Mouse (Mus musculus) testis, adult 2 months (tissue): Measurements from ENCODE around the gene Gm20388. TPM values are rescaled to one million over a fixed set of nuclear protein-coding genes. Genes with fewer than 3 reads are reported as not detected.

ENCODE experiments used
- H3K27ac ChIP-seq: fragments of 200-500 bp; 2 replicates; pipeline ENCODE4 v1.5.1; 2012; ENCODE audit warnings: low read depth, low read length; ENCODE audit not compliant: control insufficient read depth, insufficient read depth
- H3K27me3 ChIP-seq: fragments of 200-500 bp; 2 replicates; pipeline ENCODE4 v1.6.1; 2012; ENCODE audit warnings: mild to moderate bottlenecking, low read length, moderate library complexity; ENCODE audit not compliant: control insufficient read depth, insufficient read depth
- H3K36me3 ChIP-seq: fragments of 200-500 bp; 2 replicates; pipeline ENCODE4 v1.6.1; 2012; ENCODE audit warnings: mild to moderate bottlenecking, low read length; ENCODE audit not compliant: control insufficient read depth, insufficient read depth
- H3K4me1 ChIP-seq: fragments of 200-500 bp; 2 replicates; pipeline ENCODE4 v1.6.1; 2012; ENCODE audit warnings: low read length; ENCODE audit not compliant: control insufficient read depth, insufficient read depth
- H3K4me3 ChIP-seq: fragments of 200-500 bp; 2 replicates; pipeline ENCODE4 v1.5.1; 2012; ENCODE audit warnings: low read depth, mild to moderate bottlenecking, low read length, moderate library complexity, mixed read lengths; ENCODE audit not compliant: control insufficient read depth
- CTCF ChIP-seq: fragments of 200-500 bp; IDR thresholded peaks from 2 replicates; pipeline ENCODE4 v1.5.1; 2012; ENCODE audit warnings: low read depth, mild to moderate bottlenecking, inconsistent platforms, low read length, moderate library complexity; ENCODE audit not compliant: control insufficient read depth, insufficient read depth, insufficient replicate concordance
- POLR2A ChIP-seq: fragments of 200-500 bp; IDR thresholded peaks from 2 replicates; pipeline ENCODE4 v1.6.1; 2012; ENCODE audit warnings: low read depth, mild to moderate bottlenecking, inconsistent platforms, low read length, moderate library complexity; ENCODE audit not compliant: control insufficient read depth
- polyA plus RNA-seq: library from polyadenylated mRNA; depleted of rRNA; stranded (reverse); fragments of >200 nt; gene quantifications from 2 replicates; pipeline ENCODE4 v1.2.3, GENCODE M21; 2012

Gene Gm20388
- polyA plus RNA-seq, 1 experiment: 5.6 TPM

DNA sequence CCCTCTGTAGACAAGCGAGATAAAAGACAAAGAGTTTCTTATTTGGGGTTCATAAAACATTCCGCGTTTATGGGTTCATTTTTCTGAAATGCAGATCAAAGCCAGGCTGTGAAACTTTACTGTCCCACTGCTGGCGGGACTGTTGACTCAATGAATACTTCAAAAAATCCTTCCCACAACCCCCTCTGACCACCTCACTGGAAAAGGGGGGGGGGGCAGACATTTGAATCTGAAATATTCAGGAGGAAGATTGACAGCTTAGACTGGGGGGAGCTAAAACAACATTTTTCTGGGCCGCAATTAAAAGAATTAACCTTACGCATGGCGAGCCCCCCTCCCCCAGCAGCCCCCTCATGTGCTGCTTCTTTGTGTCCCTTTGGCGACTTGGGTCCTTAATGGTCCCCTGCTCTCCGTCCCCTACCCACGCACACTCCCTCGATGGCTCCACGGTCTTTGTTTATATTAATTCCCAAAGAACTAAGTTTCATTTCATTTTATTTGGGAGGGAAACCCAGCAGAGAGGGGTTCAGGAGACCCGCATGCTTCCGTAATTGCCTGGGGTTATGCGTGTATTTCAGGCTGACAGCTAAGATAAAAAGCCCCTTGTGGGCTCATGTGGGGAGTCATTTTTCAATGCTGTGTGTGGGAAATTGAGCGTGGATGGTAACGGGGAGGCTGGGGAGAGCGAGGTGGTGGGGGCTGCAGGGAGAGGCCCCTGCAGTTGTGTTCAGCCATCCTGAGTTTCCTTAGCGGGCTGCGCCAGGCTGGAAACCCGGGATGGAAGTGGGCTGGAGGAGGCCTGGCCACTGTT lies 1270.0 kb downstream of the Gm20388 start:
- TF ChIP-seq POLR2A (no peak), CTCF (no peak)
- Histone ChIP-seq H3K36me3 (no peaks in the 10 kb centered on the region), H3K27ac (no peak overlapping the region), H3K4me1 (no peaks in the 10 kb centered on the region), H3K4me3 (no peak overlapping the region), H3K27me3 (no peaks in the 10 kb centered on the region)

DNA sequence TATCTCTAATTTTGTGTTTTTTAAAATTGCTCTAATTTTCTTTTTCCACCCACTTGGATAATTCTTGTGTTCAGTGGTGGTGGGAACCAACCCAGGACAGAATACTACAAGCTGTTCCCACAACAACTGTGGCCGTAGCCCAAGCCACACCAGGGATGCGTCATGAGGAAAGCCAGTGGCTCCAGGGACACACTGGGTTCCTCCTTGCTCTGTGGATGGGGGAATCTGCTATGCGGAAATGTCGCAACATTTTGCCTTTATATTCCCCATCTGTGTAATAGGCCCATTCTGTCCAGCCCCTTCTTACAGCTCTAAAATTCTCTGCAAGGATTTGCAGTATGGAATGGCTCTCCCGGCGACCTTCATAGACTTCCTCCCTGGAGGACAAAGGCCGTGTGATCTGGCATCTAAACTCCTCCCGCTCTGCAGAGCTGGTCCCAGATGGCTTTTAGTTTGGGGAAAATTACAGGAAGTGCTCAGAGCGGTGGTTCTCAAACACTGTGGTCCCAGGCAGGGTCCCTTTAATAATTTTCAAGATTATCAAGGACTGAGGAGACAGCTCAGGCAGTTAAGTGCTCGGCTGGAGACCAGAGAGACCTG lies 1270.7 kb downstream of the Gm20388 start:
- Histone ChIP-seq H3K27me3 (no peaks in the 10 kb centered on the region), H3K4me3 (no peak overlapping the region), H3K36me3 (no peaks in the 10 kb centered on the region), H3K4me1 (no peaks in the 10 kb centered on the region), H3K27ac (no peak overlapping the region)
- no peak for TF ChIP-seq POLR2A
- no peak for TF ChIP-seq CTCF

DNA sequence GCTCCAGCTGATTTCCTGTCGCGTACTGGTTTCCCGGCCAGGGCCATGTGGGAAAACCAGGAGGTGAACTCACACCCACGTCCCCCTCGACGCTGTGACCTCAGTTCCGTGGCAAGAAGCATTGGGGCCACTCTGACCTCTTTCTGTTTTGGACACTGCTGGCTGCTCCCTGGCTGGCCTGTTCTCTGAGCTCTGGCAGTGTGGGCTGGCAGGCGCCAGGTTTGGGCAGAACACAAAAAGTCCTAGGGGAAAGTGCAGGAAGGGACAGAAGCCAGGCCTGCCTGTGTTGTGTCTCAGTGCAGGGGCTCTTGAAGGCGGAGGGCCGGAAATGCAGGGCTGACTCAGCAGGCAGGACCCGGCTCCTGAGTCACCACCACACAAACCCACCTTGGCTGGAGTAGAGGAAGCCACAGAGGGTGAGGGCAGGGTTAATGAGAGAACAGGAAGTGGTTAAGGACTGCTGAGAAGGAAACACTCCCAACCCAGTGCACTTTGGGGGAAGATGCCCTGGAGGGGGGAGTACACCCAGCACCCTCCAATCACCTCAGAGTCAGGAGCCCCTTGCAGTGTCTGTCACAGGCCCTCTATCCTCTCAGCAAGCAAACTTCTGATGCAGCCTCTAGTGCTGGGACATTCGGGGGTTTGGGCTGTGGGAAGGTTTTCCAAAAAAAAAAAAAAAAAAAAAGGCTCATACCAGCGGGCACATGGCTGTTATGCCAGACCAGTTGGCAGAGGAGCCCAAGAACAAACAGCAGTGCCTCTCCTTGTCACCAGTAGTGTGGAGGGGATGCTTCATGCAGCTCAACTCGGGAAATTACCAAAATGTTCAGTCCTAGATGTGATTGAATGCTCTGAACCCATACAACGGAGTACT lies 1277.1 kb downstream of the Gm20388 start:
- H3K4me3 ChIP-seq: no peak overlapping the region
- H3K27me3 ChIP-seq: no peaks in the 10 kb centered on the region
- H3K27ac ChIP-seq: no peak overlapping the region
- no peaks in the 10 kb centered on the region for H3K36me3 ChIP-seq
- TF ChIP-seq POLR2A (no peak), CTCF (no peak)
- H3K4me1 ChIP-seq: no peaks in the 10 kb centered on the region

DNA sequence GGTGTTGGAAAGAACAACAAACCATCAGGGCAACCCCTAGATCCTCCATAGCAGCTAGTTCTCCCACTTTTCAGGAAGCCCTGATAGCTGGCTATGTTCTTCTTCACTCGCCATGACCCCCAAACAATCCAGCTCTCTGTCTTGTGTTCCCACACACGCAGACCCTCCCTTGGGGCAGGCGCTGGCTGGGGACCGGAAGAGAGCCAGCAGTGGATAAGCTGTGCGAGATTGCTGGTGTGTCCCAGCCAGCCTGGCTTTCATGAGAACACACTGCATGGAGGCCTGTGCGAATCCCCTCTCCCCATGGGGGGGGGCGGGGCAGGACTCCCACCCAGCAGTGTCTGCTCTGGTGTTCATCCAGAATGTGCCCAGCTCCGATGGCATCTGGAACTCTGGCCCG lies 1278.4 kb downstream of the Gm20388 start:
- H3K4me1 ChIP-seq: no peaks in the 10 kb centered on the region; the same call in 1 of the 2 replicates
- no peak for TF ChIP-seq POLR2A
- no peak for TF ChIP-seq CTCF
- no peak overlapping the region for H3K27ac ChIP-seq
- H3K27me3 ChIP-seq: no peaks in the 10 kb centered on the region
- H3K4me3 ChIP-seq: no peak overlapping the region
- no peaks in the 10 kb centered on the region for H3K36me3 ChIP-seq

DNA sequence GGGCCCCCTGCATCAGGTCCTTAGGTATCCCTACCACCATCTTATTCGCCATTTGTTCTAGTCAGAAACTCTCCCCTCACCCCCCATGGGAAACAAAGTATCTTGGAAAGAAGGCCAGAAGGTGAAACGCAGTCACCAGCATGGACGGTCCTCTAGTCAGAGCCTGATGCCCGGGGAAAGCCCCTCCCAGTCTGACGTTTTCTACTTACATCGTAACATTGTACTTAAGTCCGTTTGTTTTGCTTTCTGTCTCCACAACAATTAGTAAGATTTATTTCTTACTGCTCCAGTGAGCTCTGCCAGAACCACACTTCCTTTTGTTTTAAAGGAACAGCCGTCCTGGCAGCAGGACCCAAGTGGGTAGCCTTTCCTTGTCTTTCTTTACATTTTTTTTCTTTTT lies 1281.8 kb downstream of the Gm20388 start:
- Histone ChIP-seq H3K27me3 (no peaks in the 10 kb centered on the region), H3K36me3 (no peaks in the 10 kb centered on the region), H3K27ac (no peak overlapping the region), H3K4me1 (no peaks in the 10 kb centered on the region; the same call in 1 of the 2 replicates), H3K4me3 (no peak overlapping the region)
- TF ChIP-seq CTCF: no peak
- TF ChIP-seq POLR2A: no peak

DNA sequence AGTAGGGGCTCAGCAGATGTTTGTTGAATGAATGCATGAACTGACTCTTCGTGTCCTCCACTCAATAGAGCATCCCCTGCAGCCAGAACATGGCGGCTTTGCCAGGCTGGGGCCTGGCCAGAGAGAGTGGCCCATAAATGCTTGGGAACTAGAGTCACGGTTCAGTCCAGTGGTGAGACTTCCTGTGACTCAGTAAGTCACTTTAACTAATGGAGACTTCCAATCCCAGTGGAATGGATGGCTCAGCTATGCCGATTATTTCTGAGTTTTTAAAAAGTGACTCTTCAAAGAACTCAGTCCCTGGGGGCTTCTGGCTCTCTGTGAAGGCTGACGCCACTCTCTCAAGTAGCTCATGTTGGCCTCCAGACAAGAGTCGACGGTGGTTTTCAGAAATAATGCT lies 1285.3 kb downstream of the Gm20388 start:
- Histone ChIP-seq H3K27ac (no peak overlapping the region), H3K4me1 (no peaks in the 10 kb centered on the region; the same call in 1 of the 2 replicates), H3K4me3 (no peak overlapping the region), H3K36me3 (no peaks in the 10 kb centered on the region), H3K27me3 (no peaks in the 10 kb centered on the region)
- TF ChIP-seq CTCF: no peak
- no peak for TF ChIP-seq POLR2A
